Mouse (Mus musculus): ENCODE data around the gene Vmn2r90.
"Not testable (repeated sequence)": the region's sequence is repeated elsewhere in the genome, so short reads cannot be mapped to it uniquely, and the experiment has no call there.

DNA sequence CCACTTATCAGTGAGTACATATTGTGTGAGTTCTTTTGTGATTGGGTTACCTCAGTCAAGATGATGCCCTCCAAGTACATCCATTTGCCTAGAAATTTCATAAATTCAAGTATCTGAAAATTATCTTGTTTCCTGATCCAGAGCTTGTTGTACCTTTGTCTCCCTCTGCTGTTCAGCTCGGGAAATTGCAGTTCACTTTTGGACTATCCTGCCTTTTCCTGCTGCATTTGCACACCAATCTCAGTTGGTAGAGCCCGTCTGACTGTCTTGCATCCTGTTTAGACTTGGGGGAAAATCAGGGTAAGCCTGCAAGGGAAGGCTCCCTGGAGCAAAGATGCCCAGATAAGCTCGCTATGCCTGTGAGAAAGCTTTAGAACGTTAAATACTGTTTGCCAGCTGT is 45.8 kb downstream of the Vmn2r90 start:
- not testable (repeated sequence) for TF ChIP-seq POLR2A (IDR thresholded peaks at IDR 0.05; ENCODE audit: borderline replicate concordance, insufficient read depth, low read length); CTCF (IDR thresholded peaks at IDR 0.05; ENCODE audit: borderline replicate concordance, insufficient read depth, low read depth, low read length)
